Mouse (Mus musculus): ENCODE measurements at regions not wholly inside any gene's neighbourhood (a gene's known extent, or its start where the extent isn't known, plus 50 kb on each side); places are given as distances from the start of the nearest gene placed in this dataset.

- no peak for TF ChIP-seq CTCF (IDR thresholded peaks at IDR 0.05; ENCODE audit: extremely low read depth, insufficient read depth, low read length)
- no peak for TF ChIP-seq POLR2A (IDR thresholded peaks at IDR 0.05; ENCODE audit: extremely low read depth, insufficient read depth, low read length)
Observed at GRCm38 (mm10) chr11:82631387-82631786, 132.7 kb downstream of the Cct6b start.

Measured in cortical plate, adult 2 months (tissue).